Comparison of ENCODE assay signal across 20 mouse cellular contexts in genomic region chr4:62349371-62349770, GRCm38 (mm10). TPM values are rescaled to one million over a fixed set of nuclear protein-coding genes. Genes with fewer than 3 reads are reported as not detected.
DNase-seq lines count a peak whose midpoint lies in the region; ATAC-seq and TF ChIP-seq lines count a peak whose summit lies in the region.
"Had no signal": no experiment of that assay in that cellular context is flagged by ENCODE, and none has a peak within 500 bp of the region (broad histone marks: within the 10 kb centered on the region; RNA-seq: fewer than 3 reads in every experiment).

No protein-coding gene starts in this region.

- no peak for ATAC-seq in lung, embryonic 14.5 days (ENCODE audit: insufficient read depth)
- ATAC-seq in midbrain, embryonic 13.5 days, result no peak
- no peak for ATAC-seq in forebrain, embryonic 12.5 days (ENCODE audit: low FRiP score)
- ATAC-seq: hindbrain, postnatal 0 days had no signal

- no peak overlapping the region for H3K27ac ChIP-seq in lung, embryonic 14.5 days (ENCODE audit: low read depth)
- H3K27ac ChIP-seq in macrophage, result peak overlapping the region; percentile 73
- no peak overlapping the region for H3K27ac ChIP-seq in midbrain, embryonic 13.5 days
- H3K27ac ChIP-seq in forebrain, embryonic 12.5 days, result no peak overlapping the region
- H3K27ac ChIP-seq: embryonic facial prominence, embryonic 13.5 days; hindbrain, postnatal 0 days; limb, embryonic 13.5 days; midbrain, embryonic 12.5 days; neural tube, embryonic 15.5 days had no signal

- H3K36me3 ChIP-seq in lung, embryonic 14.5 days (ENCODE audit: insufficient read depth), result peaks cover 34% of the 10 kb centered on the region
- H3K36me3 ChIP-seq in macrophage (ENCODE audit: inconsistent target), result peaks cover 34% of the 10 kb centered on the region
- peaks cover 44% of the 10 kb centered on the region for H3K36me3 ChIP-seq in midbrain, embryonic 13.5 days
- peaks cover 13% of the 10 kb centered on the region for H3K36me3 ChIP-seq in forebrain, embryonic 12.5 days (replicated peaks)

- peaks cover 88% of the 10 kb centered on the region for H3K79me2 ChIP-seq in macrophage (ENCODE audit: inconsistent target)

- H3K27me3 ChIP-seq in lung, embryonic 14.5 days (ENCODE audit: insufficient read depth, low read length), result no peaks in the 10 kb centered on the region
- no peaks in the 10 kb centered on the region for H3K27me3 ChIP-seq in midbrain, embryonic 13.5 days
- no peaks in the 10 kb centered on the region for H3K27me3 ChIP-seq in forebrain, embryonic 12.5 days
- H3K27me3 ChIP-seq: CH12.LX; embryonic facial prominence, embryonic 13.5 days; limb, embryonic 13.5 days; midbrain, embryonic 12.5 days; neural tube, embryonic 15.5 days had no signal

- 91% methylated on average over 2 of the region's 2 CpGs for WGBS in lung, embryonic 14.5 days
- WGBS in lung, adult 2 months, result 53% methylated on average over 2 of the region's 2 CpGs
- WGBS in macrophage (ENCODE audit: missing documents), result 23% methylated on average over 2 of the region's 2 CpGs
- WGBS in midbrain, embryonic 13.5 days, result 97% methylated on average over 2 of the region's 2 CpGs
- WGBS in forebrain, embryonic 12.5 days, result 94% methylated on average over 2 of the region's 2 CpGs

- no peak for TF ChIP-seq CTCF in lung, embryonic 14.5 days (IDR thresholded peaks at IDR 0.05; ENCODE audit: low read depth)
- TF ChIP-seq CTCF in lung, adult 2 months (IDR thresholded peaks at IDR 0.05; ENCODE audit: insufficient read depth, low read length), result no peak

- no peak overlapping the region for H3K9ac ChIP-seq in lung, embryonic 14.5 days
- no peak overlapping the region for H3K9ac ChIP-seq in midbrain, embryonic 13.5 days (replicated peaks)
- no peak overlapping the region for H3K9ac ChIP-seq in forebrain, embryonic 12.5 days
- H3K9ac ChIP-seq: embryonic facial prominence, embryonic 13.5 days; limb, embryonic 13.5 days; midbrain, embryonic 12.5 days; neural tube, embryonic 15.5 days had no signal

- H3K4me1 ChIP-seq in lung, embryonic 14.5 days (ENCODE audit: insufficient read depth), result peaks cover 4% of the 10 kb centered on the region; the same call in 1 of the 2 replicates
- peaks cover 32% of the 10 kb centered on the region for H3K4me1 ChIP-seq in lung, adult 2 months (ENCODE audit: control insufficient read depth, insufficient read depth, low read length)
- H3K4me1 ChIP-seq in midbrain, embryonic 13.5 days (replicated peaks), result no peaks in the 10 kb centered on the region
- no peaks in the 10 kb centered on the region for H3K4me1 ChIP-seq in forebrain, embryonic 12.5 days
- H3K4me1 ChIP-seq: embryonic facial prominence, embryonic 13.5 days; limb, embryonic 13.5 days; midbrain, embryonic 12.5 days; neural tube, embryonic 15.5 days had no signal

- DNase-seq in lung, embryonic 14.5 days, result peak; percentile 24
- no peak for DNase-seq in lung, adult 2 months
- DNase-seq in fat pad, adult 2 months (ENCODE audit: extremely low read depth, low read depth, low spot score), result peak; percentile 91
- no peak for DNase-seq in spleen, adult 18-20 months
- DNase-seq: adrenal gland, postnatal 10 days; cerebellum, adult 2 months; gastrocnemius, postnatal 14 days; kidney, adult 18-20 months; kidney, postnatal 14 days; layer of hippocampus, adult 9-11 months; right cerebral cortex, postnatal 25 days had no signal

- no peak for TF ChIP-seq POLR2A in lung, adult 2 months (IDR thresholded peaks at IDR 0.05; ENCODE audit: borderline replicate concordance, extremely low read depth, low read depth, low read length)

- no peaks in the 10 kb centered on the region for H3K9me3 ChIP-seq in lung, embryonic 14.5 days (ENCODE audit: low read depth, low read length)
- H3K9me3 ChIP-seq in midbrain, embryonic 13.5 days, result no peaks in the 10 kb centered on the region
- no peaks in the 10 kb centered on the region for H3K9me3 ChIP-seq in forebrain, embryonic 12.5 days
- H3K9me3 ChIP-seq: embryonic facial prominence, embryonic 13.5 days; limb, embryonic 13.5 days; midbrain, embryonic 12.5 days; neural tube, embryonic 15.5 days had no signal

- H3K4me3 ChIP-seq in lung, embryonic 14.5 days (ENCODE audit: low read depth, low read length), result no peak overlapping the region
- H3K4me3 ChIP-seq in lung, adult 2 months (replicated peaks; ENCODE audit: extremely low read depth, low read depth, low read length), result no peak overlapping the region
- no peak overlapping the region for H3K4me3 ChIP-seq in macrophage (ENCODE audit: inconsistent target)
- no peak overlapping the region for H3K4me3 ChIP-seq in midbrain, embryonic 13.5 days (replicated peaks)
- no peak overlapping the region for H3K4me3 ChIP-seq in forebrain, embryonic 12.5 days (replicated peaks)
- H3K4me3 ChIP-seq: embryonic facial prominence, embryonic 13.5 days; limb, embryonic 13.5 days; midbrain, embryonic 12.5 days; neural tube, embryonic 15.5 days had no signal

- H3K4me2 ChIP-seq in lung, embryonic 14.5 days, result no peak overlapping the region
- no peak overlapping the region for H3K4me2 ChIP-seq in midbrain, embryonic 13.5 days (replicated peaks)
- no peak overlapping the region for H3K4me2 ChIP-seq in forebrain, embryonic 12.5 days
- H3K4me2 ChIP-seq: embryonic facial prominence, embryonic 13.5 days; limb, embryonic 13.5 days; midbrain, embryonic 12.5 days; neural tube, embryonic 15.5 days had no signal

RNA-seq across cellular contexts. Expression of gene Fkbp15, which starts 11.0 kb away (rescaled TPM):
- 24.6 and 26.6 TPM in 2 replicates for polyA plus RNA-seq in lung, embryonic 14.5 days (2014; fragmentation: Nextera tagmentation; extraction: Ambion mirVana)
- 35.6 and 41.5 TPM in 2 replicates for polyA plus RNA-seq in lung, adult 2 months (2012; rRNA removed)
- total RNA-seq in macrophage (2018; cell fraction: chromatin; rRNA removed), result 100 to 1,000 TPM; 169 to 626 (median 517) TPM
- 100 to 1,000 TPM; 103 to 194 (median 146) TPM for total RNA-seq in macrophage (2018; cell fraction: cytosol; rRNA removed)
- total RNA-seq in macrophage (2018; cell fraction: nucleus; rRNA removed), result 100 to 1,000 TPM; 122 to 388 (median 268) TPM
- polyA plus RNA-seq in macrophage (2018), result 137 to 171 TPM (median 154 TPM) in 3 replicates
- polyA plus RNA-seq in midbrain, embryonic 13.5 days (2015; fragmentation: Nextera tagmentation; extraction: Ambion mirVana), result 23.6 and 24.0 TPM in 2 replicates
- polyA plus RNA-seq in forebrain, embryonic 12.5 days (2016; fragmentation: Nextera tagmentation; extraction: Ambion mirVana), result 23.7 and 24.0 TPM in 2 replicates

RNA-seq across cellular contexts. Expression of gene Slc31a1, which starts 11.2 kb away (rescaled TPM):
- polyA plus RNA-seq in lung, embryonic 14.5 days (2014; fragmentation: Nextera tagmentation; extraction: Ambion mirVana), result 44.4 and 50.8 TPM in 2 replicates
- 23.2 and 29.3 TPM in 2 replicates for polyA plus RNA-seq in lung, adult 2 months (2012; rRNA removed)
- 10 to 100 TPM in 25 of 26 experiments, 1 to 10 TPM in 1; 9.1 to 64.5 (median 30.9) TPM for total RNA-seq in macrophage (2018; cell fraction: chromatin; rRNA removed)
- total RNA-seq in macrophage (2018; cell fraction: cytosol; rRNA removed), result 100 to 1,000 TPM in 13 of 26 experiments, 10 to 100 TPM in 13; 80.7 to 117 (median 99.3) TPM
- 100 to 1,000 TPM in 10 of 26 experiments, 10 to 100 TPM in 16; 37.3 to 132 (median 94.5) TPM for total RNA-seq in macrophage (2018; cell fraction: nucleus; rRNA removed)
- polyA plus RNA-seq in macrophage (2018), result 73.8 to 99.5 TPM (median 84.1 TPM) in 3 replicates
- 37.9 and 38.2 TPM in 2 replicates for polyA plus RNA-seq in midbrain, embryonic 13.5 days (2015; fragmentation: Nextera tagmentation; extraction: Ambion mirVana)
- 48.7 and 49.0 TPM in 2 replicates for polyA plus RNA-seq in forebrain, embryonic 12.5 days (2016; fragmentation: Nextera tagmentation; extraction: Ambion mirVana)

RNA-seq across cellular contexts. Expression of gene Cdc26, which starts 59.1 kb away (rescaled TPM):
- polyA plus RNA-seq in lung, embryonic 14.5 days (2014; fragmentation: Nextera tagmentation; extraction: Ambion mirVana), result 175 and 180 TPM in 2 replicates
- 20.9 and 31.5 TPM in 2 replicates for polyA plus RNA-seq in lung, adult 2 months (2012; rRNA removed)
- total RNA-seq in macrophage (2018; cell fraction: chromatin; rRNA removed), result 10 to 100 TPM in 25 of 26 experiments, 1 to 10 TPM in 1; 8.2 to 48.8 (median 29.2) TPM
- total RNA-seq in macrophage (2018; cell fraction: cytosol; rRNA removed), result 10 to 100 TPM; 20.7 to 51.3 (median 40.0) TPM
- 10 to 100 TPM; 10.3 to 50.8 (median 29.1) TPM for total RNA-seq in macrophage (2018; cell fraction: nucleus; rRNA removed)
- polyA plus RNA-seq in macrophage (2018), result 50.7 to 54.2 TPM (median 53.2 TPM) in 3 replicates
- 116 and 120 TPM in 2 replicates for polyA plus RNA-seq in midbrain, embryonic 13.5 days (2015; fragmentation: Nextera tagmentation; extraction: Ambion mirVana)
- 173 and 178 TPM in 2 replicates for polyA plus RNA-seq in forebrain, embryonic 12.5 days (2016; fragmentation: Nextera tagmentation; extraction: Ambion mirVana)

RNA-seq across cellular contexts. Expression of gene Prpf4, which starts 59.2 kb away (rescaled TPM):
- 29.3 and 32.9 TPM in 2 replicates for polyA plus RNA-seq in lung, embryonic 14.5 days (2014; fragmentation: Nextera tagmentation; extraction: Ambion mirVana)
- polyA plus RNA-seq in lung, adult 2 months (2012; rRNA removed), result 6.3 and 7.9 TPM in 2 replicates
- total RNA-seq in macrophage (2018; cell fraction: chromatin; rRNA removed), result 10 to 100 TPM in 22 of 26 experiments, 1 to 10 TPM in 4; 3.8 to 95.4 (median 24.6) TPM
- total RNA-seq in macrophage (2018; cell fraction: cytosol; rRNA removed), result 10 to 100 TPM in 12 of 26 experiments, 1 to 10 TPM in 14; 4.8 to 18.1 (median 9.8) TPM
- 10 to 100 TPM in 21 of 26 experiments, 1 to 10 TPM in 5; 4.4 to 67.9 (median 19.0) TPM for total RNA-seq in macrophage (2018; cell fraction: nucleus; rRNA removed)
- 6.8 to 12.3 TPM (median 10.3 TPM) in 3 replicates for polyA plus RNA-seq in macrophage (2018)
- 18.4 and 19.1 TPM in 2 replicates for polyA plus RNA-seq in midbrain, embryonic 13.5 days (2015; fragmentation: Nextera tagmentation; extraction: Ambion mirVana)
- polyA plus RNA-seq in forebrain, embryonic 12.5 days (2016; fragmentation: Nextera tagmentation; extraction: Ambion mirVana), result 25.8 and 27.8 TPM in 2 replicates

Comparison
In these comparisons a context has a peak if more than half of its experiments do, and no peak if none do; other contexts are left out.
1. DNase-seq: peak in lung, embryonic 14.5 days (single experiment) and fat pad, adult 2 months (single experiment); none in lung, adult 2 months (single experiment) and spleen, adult 18-20 months (0 of 2).